ENCODE assay signal across 24 mouse cellular contexts in the genomic region with DNA sequence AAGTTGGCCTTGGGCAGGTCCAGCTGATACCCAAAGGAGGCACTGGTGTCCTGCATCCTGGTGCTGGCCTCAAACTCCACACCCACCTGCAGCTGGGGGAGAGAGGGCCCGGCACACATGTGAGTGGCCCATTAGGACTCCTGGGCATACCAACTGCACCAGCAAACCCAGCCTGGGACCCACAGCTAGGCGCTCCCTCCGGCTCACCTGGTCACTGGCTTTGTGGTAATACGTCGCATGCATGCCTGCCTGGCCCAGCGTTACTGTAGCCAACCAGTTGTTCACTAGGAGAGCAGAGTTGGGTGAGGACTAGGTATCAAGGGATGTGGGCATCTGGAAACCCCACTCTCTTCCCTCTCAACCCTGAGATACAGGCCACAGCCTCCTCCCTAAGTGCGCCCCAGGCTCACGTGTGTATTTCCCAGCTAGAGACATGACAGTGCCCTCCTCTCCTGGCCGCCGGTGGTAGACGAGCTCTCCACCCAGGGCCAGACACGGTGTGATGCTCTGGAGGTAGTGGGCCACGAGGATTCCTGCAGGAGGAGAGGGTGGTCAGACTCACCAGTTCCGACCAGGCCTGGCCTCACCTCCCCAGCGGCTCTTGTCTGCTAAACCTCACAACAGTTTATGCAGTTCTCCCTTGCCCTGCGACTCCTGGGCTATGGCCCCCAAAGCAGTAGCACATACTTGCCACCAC. TPM values are rescaled to one million over a fixed set of nuclear protein-coding genes. Genes with fewer than 3 reads are reported as not detected.
DNase-seq lines count a peak whose midpoint lies in the region; ATAC-seq lines count a peak whose summit lies in the region.
"Had no signal": no experiment of that assay in that cellular context is flagged by ENCODE, and none has a peak within 500 bp of the region (broad histone marks: within the 10 kb centered on the region; RNA-seq: fewer than 3 reads in every experiment).

No protein-coding gene starts in this region.

- peaks cover 64% of the 10 kb centered on the region for H3K36me3 ChIP-seq in heart, embryonic 13.5 days
- H3K36me3 ChIP-seq in liver, embryonic 11.5 days (ENCODE audit: control insufficient read depth, insufficient read depth, low read length): peaks cover 33% of the 10 kb centered on the region
- H3K36me3 ChIP-seq in liver, embryonic 13.5 days: peaks cover 61% of the 10 kb centered on the region

- no peaks in the 10 kb centered on the region for H3K27me3 ChIP-seq in heart, embryonic 13.5 days (replicated peaks)
- no peaks in the 10 kb centered on the region for H3K27me3 ChIP-seq in liver, embryonic 11.5 days (replicated peaks; ENCODE audit: control insufficient read depth, insufficient read depth, low read length)
- no peaks in the 10 kb centered on the region for H3K27me3 ChIP-seq in liver, embryonic 13.5 days
- H3K27me3 ChIP-seq: embryonic facial prominence, embryonic 12.5 days; forebrain, embryonic 15.5 days; hindbrain, embryonic 15.5 days had no signal

- H3K4me1 ChIP-seq in heart, embryonic 13.5 days: peaks cover 41% of the 10 kb centered on the region
- H3K4me1 ChIP-seq in liver, embryonic 11.5 days (replicated peaks; ENCODE audit: control insufficient read depth, insufficient read depth, low read length): peaks cover 35% of the 10 kb centered on the region
- H3K4me1 ChIP-seq in liver, embryonic 13.5 days (replicated peaks): peaks cover 52% of the 10 kb centered on the region

- peak overlapping the region; percentile 7; the same call in 1 of the 2 replicates for H3K9ac ChIP-seq in heart, embryonic 13.5 days
- no peak overlapping the region for H3K9ac ChIP-seq in liver, embryonic 11.5 days (ENCODE audit: low read depth, low read length)
- peak overlapping the region; percentile 22; the same call in 1 of the 2 replicates for H3K9ac ChIP-seq in liver, embryonic 13.5 days
- H3K9ac ChIP-seq: embryonic facial prominence, embryonic 12.5 days; forebrain, embryonic 15.5 days; hindbrain, embryonic 15.5 days had no signal

- H3K4me3 ChIP-seq in heart, embryonic 13.5 days: no peak overlapping the region
- no peak overlapping the region for H3K4me3 ChIP-seq in liver, embryonic 11.5 days (ENCODE audit: low read depth, low read length)
- H3K4me3 ChIP-seq in liver, embryonic 13.5 days (replicated peaks): no peak overlapping the region
- H3K4me3 ChIP-seq: embryonic facial prominence, embryonic 12.5 days; forebrain, embryonic 15.5 days; hindbrain, embryonic 15.5 days had no signal

- intact Hi-C loops in heart, postnatal 14 days (cut with DNase I): loop anchor here (10.0 kb wide), 1 partner anchor 298 kb away; a partner anchor contains a TSS

- no peaks in the 10 kb centered on the region for H3K9me3 ChIP-seq in heart, embryonic 13.5 days
- no peaks in the 10 kb centered on the region for H3K9me3 ChIP-seq in liver, embryonic 11.5 days (ENCODE audit: control insufficient read depth, low read length)
- H3K9me3 ChIP-seq in liver, embryonic 13.5 days (replicated peaks): no peaks in the 10 kb centered on the region
- H3K9me3 ChIP-seq: embryonic facial prominence, embryonic 12.5 days; forebrain, embryonic 15.5 days; hindbrain, embryonic 15.5 days had no signal

- no peak overlapping the region for H3K27ac ChIP-seq in heart, embryonic 13.5 days (replicated peaks)
- H3K27ac ChIP-seq in liver, embryonic 11.5 days (ENCODE audit: low read depth, low read length): peak overlapping the region; percentile 15; the same call in 1 of the 2 replicates
- H3K27ac ChIP-seq in liver, embryonic 13.5 days: peak overlapping the region; percentile 18; the same call in 1 of the 2 replicates
- H3K27ac ChIP-seq: embryonic facial prominence, embryonic 12.5 days; forebrain, embryonic 15.5 days; hindbrain, embryonic 15.5 days had no signal

- 86% methylated on average over 16 of the region's 16 CpGs for WGBS in heart, embryonic 13.5 days
- 86% methylated on average over 16 of the region's 16 CpGs for WGBS in liver, embryonic 11.5 days
- WGBS in liver, embryonic 13.5 days (ENCODE audit: insufficient replicate concordance): 80% methylated on average over 16 of the region's 16 CpGs

- no peak overlapping the region for H3K4me2 ChIP-seq in heart, embryonic 13.5 days
- no peak overlapping the region for H3K4me2 ChIP-seq in liver, embryonic 11.5 days
- H3K4me2 ChIP-seq in liver, embryonic 13.5 days: no peak overlapping the region
- H3K4me2 ChIP-seq: embryonic facial prominence, embryonic 12.5 days; forebrain, embryonic 15.5 days; hindbrain, embryonic 15.5 days had no signal

- DNase-seq in heart, postnatal 14 days: no peak
- no peak for DNase-seq in liver, embryonic 11.5 days (ENCODE audit: low spot score)
- no peak for DNase-seq in liver
- DNase-seq in liver, embryonic 13.5 days: no peak
- DNase-seq: adrenal gland, postnatal 10 days; cerebellum, adult 11-12 months; cerebellum, adult 9-10 months; cerebellum, postnatal 25 days; gastrocnemius, postnatal 14 days; heart, postnatal 10 days had no signal

- no peak for ATAC-seq in heart, embryonic 13.5 days (ENCODE audit: extremely low read depth, insufficient number of reproducible peaks, low FRiP score, low TSS enrichment)
- ATAC-seq in liver, embryonic 11.5 days (replicated peaks; ENCODE audit: low FRiP score): no peak
- no peak for ATAC-seq in liver, embryonic 13.5 days (ENCODE audit: low read depth)
- ATAC-seq in megakaryocyte-erythroid progenitor cell, adult 5-6 weeks (replicated peaks; ENCODE audit: low FRiP score, low TSS enrichment, poor library complexity, severe bottlenecking): no peak
- ATAC-seq: forebrain, embryonic 15.5 days; intestine, embryonic 16.5 days had no signal

RNA-seq across cellular contexts. Expression of a gene that starts 4.0 kb away (rescaled TPM):
- polyA plus RNA-seq in heart, embryonic 13.5 days (2015; fragmentation: Nextera tagmentation; extraction: Ambion mirVana): 480 and 561 TPM in 2 replicates
- 100 to 1,000 TPM; 243 to 352 TPM for total RNA-seq in heart, postnatal 14 days (2021)
- 1,439 and 1,470 TPM in 2 replicates for polyA plus RNA-seq in liver, embryonic 11.5 days (2014; fragmentation: Nextera tagmentation; extraction: Ambion mirVana)
- polyA plus RNA-seq in liver, embryonic 13.5 days (2015; fragmentation: Nextera tagmentation; extraction: Ambion mirVana): 1,390 and 1,411 TPM in 2 replicates
- 113 and 140 TPM in 2 replicates for total RNA-seq in megakaryocyte-erythroid progenitor cell, adult 5-6 weeks (2014; fragmentation: Nextera tagmentation)
- 556 and 867 TPM in 2 replicates for total RNA-seq in megakaryocyte-erythroid progenitor cell, adult 5-6 weeks (2017)

RNA-seq across cellular contexts. Expression of a gene that starts 10.5 kb away (rescaled TPM):
- 8.8 and 13.9 TPM in 2 replicates for polyA plus RNA-seq in heart, embryonic 13.5 days (2015; fragmentation: Nextera tagmentation; extraction: Ambion mirVana)
- 1 to 10 TPM; 2.2 to 8.9 TPM for total RNA-seq in heart, postnatal 14 days (2021)
- polyA plus RNA-seq in liver, embryonic 11.5 days (2014; fragmentation: Nextera tagmentation; extraction: Ambion mirVana): 173 and 199 TPM in 2 replicates
- 247 and 261 TPM in 2 replicates for polyA plus RNA-seq in liver, embryonic 13.5 days (2015; fragmentation: Nextera tagmentation; extraction: Ambion mirVana)
- 2.3 and 3.6 TPM in 2 replicates for total RNA-seq in megakaryocyte-erythroid progenitor cell, adult 5-6 weeks (2014; fragmentation: Nextera tagmentation)
- 15.4 TPM in 1 of 2 replicates, not detected in the other for total RNA-seq in megakaryocyte-erythroid progenitor cell, adult 5-6 weeks (2017)
- total RNA-seq: hematopoietic stem cell, adult 5-6 weeks; MEL had no signal

RNA-seq across cellular contexts. Expression of a gene that starts 12.2 kb away (rescaled TPM):
- polyA plus RNA-seq in heart, embryonic 13.5 days (2015; fragmentation: Nextera tagmentation; extraction: Ambion mirVana): 128 and 146 TPM in 2 replicates
- 100 to 1,000 TPM; 107 to 120 TPM for total RNA-seq in heart, postnatal 14 days (2021)
- 259 and 264 TPM in 2 replicates for polyA plus RNA-seq in liver, embryonic 11.5 days (2014; fragmentation: Nextera tagmentation; extraction: Ambion mirVana)
- polyA plus RNA-seq in liver, embryonic 13.5 days (2015; fragmentation: Nextera tagmentation; extraction: Ambion mirVana): 125 and 138 TPM in 2 replicates
- 111 and 140 TPM in 2 replicates for total RNA-seq in megakaryocyte-erythroid progenitor cell, adult 5-6 weeks (2014; fragmentation: Nextera tagmentation)
- total RNA-seq in megakaryocyte-erythroid progenitor cell, adult 5-6 weeks (2017): 44.6 and 64.9 TPM in 2 replicates

RNA-seq across cellular contexts. Expression of a gene that starts 21.7 kb away (rescaled TPM):
- 0.84 and 3.7 TPM in 2 replicates for polyA plus RNA-seq in heart, embryonic 13.5 days (2015; fragmentation: Nextera tagmentation; extraction: Ambion mirVana)
- total RNA-seq in heart, postnatal 14 days (2021): not detected
- 4.8 and 5.4 TPM in 2 replicates for polyA plus RNA-seq in liver, embryonic 11.5 days (2014; fragmentation: Nextera tagmentation; extraction: Ambion mirVana)
- 58.3 and 74.0 TPM in 2 replicates for polyA plus RNA-seq in liver, embryonic 13.5 days (2015; fragmentation: Nextera tagmentation; extraction: Ambion mirVana)
- total RNA-seq in megakaryocyte-erythroid progenitor cell, adult 5-6 weeks (2014; fragmentation: Nextera tagmentation): not detected in 2 replicates
- not detected in 2 replicates for total RNA-seq in megakaryocyte-erythroid progenitor cell, adult 5-6 weeks (2017)
- total RNA-seq: gastrocnemius, postnatal 14 days; heart, postnatal 10 days; hematopoietic stem cell, adult 5-6 weeks; MEL had no signal
- polyA plus RNA-seq: brain, embryonic 14.5 days; cortical plate, adult 2 months; embryonic facial prominence, embryonic 12.5 days; forebrain, embryonic 11.5 days; forebrain, embryonic 15.5 days; hindbrain, embryonic 15.5 days had no signal

RNA-seq across cellular contexts. Expression of a gene that starts 21.8 kb away (rescaled TPM):
- 2.9 TPM in 1 of 2 replicates, not detected in the other for polyA plus RNA-seq in heart, embryonic 13.5 days (2015; fragmentation: Nextera tagmentation; extraction: Ambion mirVana)
- not detected for total RNA-seq in heart, postnatal 14 days (2021)
- polyA plus RNA-seq in liver, embryonic 11.5 days (2014; fragmentation: Nextera tagmentation; extraction: Ambion mirVana): not detected in 2 replicates
- polyA plus RNA-seq in liver, embryonic 13.5 days (2015; fragmentation: Nextera tagmentation; extraction: Ambion mirVana): 5.6 and 7.5 TPM in 2 replicates
- not detected in 2 replicates for total RNA-seq in megakaryocyte-erythroid progenitor cell, adult 5-6 weeks (2014; fragmentation: Nextera tagmentation)
- not detected in 2 replicates for total RNA-seq in megakaryocyte-erythroid progenitor cell, adult 5-6 weeks (2017)
- total RNA-seq: gastrocnemius, adult 18-20 months; gastrocnemius, postnatal 14 days; heart, postnatal 10 days; hematopoietic stem cell, adult 5-6 weeks; MEL had no signal
- polyA plus RNA-seq: brain, embryonic 14.5 days; cortical plate, adult 2 months; embryonic facial prominence, embryonic 12.5 days; forebrain, embryonic 11.5 days; forebrain, embryonic 15.5 days; gonadal fat pad, adult 2 months; heart, embryonic 14.5 days; hindbrain, embryonic 15.5 days; intestine, embryonic 16.5 days had no signal

Comparison
In these comparisons a context has a peak if more than half of its experiments do, and no peak if none do; other contexts are left out.
1. RNA of a gene that starts 10.5 kb away (polyA plus RNA-seq): 247 to 261 TPM in liver, embryonic 13.5 days and 173 to 199 TPM in liver, embryonic 11.5 days; 8.8 to 13.9 TPM in heart, embryonic 13.5 days; every median in the first group is over 10 times any median in the second.